Mouse (Mus musculus): ENCODE data around the gene Magoh. TPM values are rescaled to one million over a fixed set of nuclear protein-coding genes. Genes with fewer than 3 reads are reported as not detected.

Gene Magoh
- total RNA-seq, 2 experiments from 2014 or later: 43.9 to 46.4 TPM

GRCm38 (mm10) chr4:107864866-107865265, 14.7 kb upstream of the Magoh start:
- no peak for DNase-seq (ENCODE audit: extremely low spot score in 1 of 2, low spot score in 2 of 2)
- intact Hi-C loops (cut with DNase I): no loop called here

DNA sequence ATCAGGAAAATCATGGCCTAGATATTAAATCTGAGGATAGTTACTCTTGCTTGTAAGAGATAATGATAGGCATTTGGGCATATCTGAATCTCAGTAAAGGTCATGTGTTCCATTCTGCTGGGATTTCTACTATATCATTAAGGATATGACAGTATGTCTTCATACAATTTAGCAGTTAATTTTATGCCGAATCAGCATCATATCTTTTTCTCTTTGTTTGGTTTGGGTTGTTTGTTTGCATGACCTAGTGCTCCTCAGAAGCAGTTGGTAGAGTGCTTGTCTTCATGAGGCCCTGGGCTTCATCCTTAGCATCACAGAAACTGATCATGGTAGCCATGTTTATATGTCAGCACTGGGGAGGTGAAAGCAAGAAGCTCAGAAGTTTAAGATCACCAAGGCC, 2.1 kb downstream of the Magoh start:
- intact Hi-C loops (cut with DNase I): no loop called here
- no peak for DNase-seq (ENCODE audit: extremely low spot score in 1 of 2, low spot score in 2 of 2)

DNA sequence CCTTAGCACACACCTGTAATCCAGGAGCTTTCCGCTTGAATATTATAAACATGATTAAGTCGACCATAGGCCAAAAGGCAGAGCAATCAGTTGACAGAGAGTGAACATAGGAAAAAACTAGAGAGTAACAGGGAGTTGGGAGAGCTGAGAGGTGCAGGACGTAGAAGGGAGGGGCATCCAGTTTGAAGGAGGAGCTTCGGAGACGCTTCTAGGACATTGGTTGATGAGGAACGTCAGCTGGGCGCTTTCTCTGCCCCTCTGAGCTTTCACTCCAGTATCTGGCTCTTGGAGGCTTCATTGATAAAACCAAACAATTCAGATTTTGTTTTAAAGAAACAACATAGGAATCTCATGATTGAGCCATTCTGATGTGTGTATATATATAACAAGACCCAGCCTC, 6.8 kb downstream of the Magoh start:
- intact Hi-C loops (cut with DNase I): no loop called here
- DNase-seq (ENCODE audit: extremely low spot score in 1 of 2, low spot score in 2 of 2): no peak

GRCm38 (mm10) chr4:107889385-107889730, 9.8 kb downstream of the Magoh start:
- DNase-seq (ENCODE audit: extremely low spot score in 1 of 2, low spot score in 2 of 2): no peak
- intact Hi-C loops (cut with DNase I): no loop called here

DNA sequence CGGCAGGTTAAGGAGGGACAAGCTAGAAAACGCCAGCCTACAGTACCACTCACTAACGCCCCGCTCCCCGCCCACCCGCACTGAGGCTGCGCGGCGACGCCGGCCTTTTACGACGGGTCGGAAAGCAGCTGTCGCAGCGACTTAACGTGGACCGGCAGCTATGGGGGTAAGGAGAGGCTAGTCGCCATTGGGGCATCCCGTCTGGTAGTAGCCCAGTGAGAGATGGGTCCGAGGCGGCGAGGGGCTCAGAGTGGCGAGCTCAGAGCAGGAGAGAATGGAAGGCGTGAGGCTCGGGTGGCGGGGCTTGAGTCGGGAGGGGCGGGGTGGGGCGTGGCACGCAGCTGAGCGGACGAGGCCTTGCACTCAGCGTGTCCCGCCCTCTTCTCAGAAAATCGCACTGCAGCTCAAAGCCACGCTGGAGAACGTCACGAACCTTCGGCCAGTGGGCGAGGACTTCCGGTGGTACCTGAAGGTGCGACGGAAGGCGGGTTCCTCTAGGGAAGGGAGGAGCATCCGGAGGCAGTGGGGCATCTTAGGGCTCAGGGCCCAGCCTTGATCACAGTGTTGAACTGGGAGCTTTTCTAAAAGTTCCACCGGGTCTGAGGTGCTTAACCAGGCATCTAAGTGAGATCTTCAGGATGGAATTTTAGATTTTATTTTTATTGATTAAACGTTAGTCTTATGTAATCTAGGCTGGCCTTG, 10.3 kb downstream of the Magoh start, which contains the start of gene 0610037L13Rik:
Gene 0610037L13Rik (plus strand): TSS at position 83 of the 702 bp plus-strand sequence.
- DNase-seq (ENCODE audit: extremely low spot score in 1 of 2, low spot score in 2 of 2): peak; percentile 94 to 95
- intact Hi-C loops (cut with DNase I): no loop called here

- no peak for DNase-seq (ENCODE audit: extremely low spot score in 1 of 2, low spot score in 2 of 2)
- intact Hi-C loops (cut with DNase I): no loop called here
Observed at GRCm38 (mm10) chr4:107892663-107893062, 13.1 kb downstream of the Magoh start.

GRCm38 (mm10) chr4:107899211-107899927, 19.8 kb downstream of the Magoh start:
- no peak for DNase-seq (ENCODE audit: extremely low spot score in 1 of 2, low spot score in 2 of 2)

GRCm38 (mm10) chr4:107900206-107900605, 20.7 kb downstream of the Magoh start:
- DNase-seq (ENCODE audit: extremely low spot score in 1 of 2, low spot score in 2 of 2): no peak
- intact Hi-C loops (cut with DNase I): no loop called here

More at GRCm38 (mm10) chr4:107899211-107899927, 19.8 kb downstream of the Magoh start:
- intact Hi-C loops (cut with DNase I): no loop called here

- intact Hi-C loops (cut with DNase I): no loop called here
Observed at GRCm38 (mm10) chr4:107904252-107904651, 24.7 kb downstream of the Magoh start.

GRCm38 (mm10) chr4:107906561-107906960, 27.0 kb downstream of the Magoh start:
- intact Hi-C loops (cut with DNase I): no loop called here
- DNase-seq (ENCODE audit: extremely low spot score in 1 of 2, low spot score in 2 of 2): no peak

More at GRCm38 (mm10) chr4:107904252-107904651, 24.7 kb downstream of the Magoh start:
- no peak for DNase-seq (ENCODE audit: extremely low spot score in 1 of 2, low spot score in 2 of 2)

GRCm38 (mm10) chr4:107910020-107910419, 30.5 kb downstream of the Magoh start:
- intact Hi-C loops (cut with DNase I): no loop called here
- no peak for DNase-seq (ENCODE audit: extremely low spot score in 1 of 2, low spot score in 2 of 2)

GRCm38 (mm10) chr4:107920336-107920735, 40.8 kb downstream of the Magoh start:
- DNase-seq (ENCODE audit: extremely low spot score in 1 of 2, low spot score in 2 of 2): no peak
- intact Hi-C loops (cut with DNase I): loop anchor here (10.0 kb wide), 1 partner anchor 314 kb away; no protein-coding TSS in a partner anchor

- intact Hi-C loops (cut with DNase I): loop anchor here (10.0 kb wide), 1 partner anchor 314 kb away; no protein-coding TSS in a partner anchor
- DNase-seq (ENCODE audit: extremely low spot score in 1 of 2, low spot score in 2 of 2): no peak
Observed at GRCm38 (mm10) chr4:107921152-107921695, 41.7 kb downstream of the Magoh start.

- no peak for DNase-seq (ENCODE audit: extremely low spot score in 1 of 2, low spot score in 2 of 2)
- intact Hi-C loops (cut with DNase I): loop anchor here (10.0 kb wide), 1 partner anchor 313 kb away; no protein-coding TSS in a partner anchor
Observed at GRCm38 (mm10) chr4:107921952-107922351, 42.4 kb downstream of the Magoh start.

GRCm38 (mm10) chr4:107923145-107923802, 43.7 kb downstream of the Magoh start, which contains the start of gene Cpt2:
TSS of gene Cpt2 (minus strand) at chr4:107923610.
- DNase-seq (ENCODE audit: extremely low spot score in 1 of 2, low spot score in 2 of 2): peak; percentile 72 to 96
- intact Hi-C loops (cut with DNase I): loop anchor here (10.0 kb wide), 1 partner anchor 312 kb away; no protein-coding TSS in a partner anchor

DNA sequence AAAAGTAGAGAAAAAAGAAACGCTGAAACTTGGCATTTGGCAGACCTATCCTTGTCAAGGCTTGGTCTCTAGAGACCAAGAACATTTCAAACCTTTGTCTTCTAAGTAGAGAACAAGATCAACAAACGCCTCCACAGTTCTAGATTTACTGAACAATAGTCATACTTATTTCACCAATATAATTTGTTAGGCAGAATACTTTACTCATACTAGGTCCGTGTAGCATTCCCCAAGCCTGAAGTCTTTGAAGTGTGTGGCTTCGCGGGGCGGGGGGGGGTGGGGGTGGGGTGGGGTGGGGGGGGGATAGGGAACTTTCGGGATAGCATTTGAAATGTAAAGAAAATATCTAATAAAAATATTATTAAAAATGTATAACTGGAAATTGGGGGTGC, 44.2 kb downstream of the Magoh start:
- DNase-seq (ENCODE audit: extremely low spot score in 1 of 2, low spot score in 2 of 2): no peak
- intact Hi-C loops (cut with DNase I): loop anchor here (10.0 kb wide), 1 partner anchor 311 kb away; no protein-coding TSS in a partner anchor

DNA sequence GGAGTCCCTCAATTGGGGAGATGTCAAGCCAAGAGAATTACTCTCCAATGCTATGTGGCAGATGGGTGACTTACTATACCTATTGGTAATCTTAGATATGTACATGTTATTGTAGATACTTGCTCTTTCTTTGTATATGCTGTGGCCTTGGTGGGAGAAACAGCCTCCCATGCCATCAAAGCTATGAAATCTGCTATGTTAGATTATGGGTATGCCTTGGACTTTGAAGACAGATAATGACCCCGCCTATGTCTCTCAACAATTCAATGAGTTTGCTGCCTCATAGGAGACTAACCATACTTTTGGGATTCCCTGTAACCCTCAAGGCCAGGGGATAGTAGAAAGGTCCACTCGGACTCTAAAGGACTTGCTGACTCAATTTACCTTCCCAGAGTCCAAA, 48.7 kb downstream of the Magoh start:
- intact Hi-C loops (cut with DNase I): loop anchor here (10.0 kb wide), 1 partner anchor 307 kb away; no protein-coding TSS in a partner anchor
- DNase-seq (ENCODE audit: extremely low spot score in 1 of 2, low spot score in 2 of 2): no peak

- intact Hi-C loops (cut with DNase I): loop anchor here (10.0 kb wide), 1 partner anchor 306 kb away; no protein-coding TSS in a partner anchor
- no peak for DNase-seq (ENCODE audit: extremely low spot score in 1 of 2, low spot score in 2 of 2)
Observed at GRCm38 (mm10) chr4:107928726-107929125, 49.2 kb downstream of the Magoh start.

GRCm38 (mm10) chr4:107931453-107931852, 51.9 kb downstream of the Magoh start:
- DNase-seq (ENCODE audit: extremely low spot score in 1 of 2, low spot score in 2 of 2): no peak

More at GRCm38 (mm10) chr4:107931453-107931852, 51.9 kb downstream of the Magoh start:
- intact Hi-C loops (cut with DNase I): loop anchor here (10.0 kb wide), 2 partner anchors 143 to 393 kb away; partner anchors contain the start of gene Coa7
